Mouse (Mus musculus): ENCODE measurements at regions not wholly inside any gene's neighbourhood (a gene's known extent, or its start where the extent isn't known, plus 50 kb on each side); places are given as distances from the start of the nearest gene placed in this dataset.

GRCm38 (mm10) chr6:51641965-51642364 lies 118.3 kb downstream of the Snx10 start:
- DNase-seq (ENCODE audit: low spot score in 2 of 2) = no peak

GRCm38 (mm10) chr6:51648813-51649212 lies 125.1 kb downstream of the Snx10 start:
- DNase-seq (ENCODE audit: low spot score in 2 of 2) = no peak

GRCm38 (mm10) chr6:51653753-51654152 lies 130.1 kb downstream of the Snx10 start:
- no peak for DNase-seq (ENCODE audit: low spot score in 2 of 2)

- DNase-seq (ENCODE audit: low spot score in 2 of 2) = no peak
Observed at GRCm38 (mm10) chr6:51654991-51655390, 131.3 kb downstream of the Snx10 start.

- no peak for DNase-seq (ENCODE audit: low spot score in 2 of 2)
Observed at GRCm38 (mm10) chr6:51656078-51656477, 132.4 kb downstream of the Snx10 start.

GRCm38 (mm10) chr6:51656883-51657640 lies 133.4 kb downstream of the Snx10 start:
- DNase-seq (ENCODE audit: low spot score in 2 of 2) = no peak

- no peak for DNase-seq (ENCODE audit: low spot score in 2 of 2)
Observed at GRCm38 (mm10) chr6:51658360-51658759, 134.7 kb downstream of the Snx10 start.

GRCm38 (mm10) chr6:51663178-51663577 lies 139.5 kb downstream of the Snx10 start:
- DNase-seq (ENCODE audit: low spot score in 2 of 2) = no peak

GRCm38 (mm10) chr6:51664049-51664448 lies 140.3 kb downstream of the Snx10 start:
- no peak for DNase-seq (ENCODE audit: low spot score in 2 of 2)

- DNase-seq (ENCODE audit: low spot score in 2 of 2) = no peak
Observed at GRCm38 (mm10) chr6:51667022-51667421, 143.3 kb downstream of the Snx10 start.

- no peak for DNase-seq (ENCODE audit: low spot score in 2 of 2)
Observed at GRCm38 (mm10) chr6:51675342-51675945, 151.7 kb downstream of the Snx10 start.

GRCm38 (mm10) chr6:51677162-51677996 lies 153.7 kb downstream of the Snx10 start:
- DNase-seq (ENCODE audit: low spot score in 2 of 2) = no peak

GRCm38 (mm10) chr6:51678743-51679142 lies 155.0 kb downstream of the Snx10 start:
- no peak for DNase-seq (ENCODE audit: low spot score in 2 of 2)

- no peak for DNase-seq (ENCODE audit: low spot score in 2 of 2)
Observed at GRCm38 (mm10) chr6:51680239-51680857, 156.6 kb downstream of the Snx10 start.

- no peak for DNase-seq (ENCODE audit: low spot score in 2 of 2)
Observed at GRCm38 (mm10) chr6:51683131-51683530, 159.4 kb downstream of the Snx10 start.

GRCm38 (mm10) chr6:51685651-51686287 lies 162.1 kb downstream of the Snx10 start:
- no peak for DNase-seq (ENCODE audit: low spot score in 2 of 2)

- no peak for DNase-seq (ENCODE audit: low spot score in 2 of 2)
Observed at GRCm38 (mm10) chr6:51690795-51691563, 167.3 kb downstream of the Snx10 start.

- no peak for DNase-seq (ENCODE audit: low spot score in 2 of 2)
Observed at GRCm38 (mm10) chr6:51693984-51694383, 170.3 kb downstream of the Snx10 start.

GRCm38 (mm10) chr6:51696396-51696795 lies 172.7 kb downstream of the Snx10 start:
- no peak for DNase-seq (ENCODE audit: low spot score in 2 of 2)

- no peak for DNase-seq (ENCODE audit: low spot score in 2 of 2)
Observed at GRCm38 (mm10) chr6:51697754-51698153, 174.1 kb downstream of the Snx10 start.

GRCm38 (mm10) chr6:51698244-51698643 lies 174.5 kb downstream of the Snx10 start:
- DNase-seq (ENCODE audit: low spot score in 2 of 2) = no peak
